Mouse (Mus musculus): ENCODE measurements at regions not wholly inside any gene's neighbourhood (a gene's known extent, or its start where the extent isn't known, plus 50 kb on each side); places are given as distances from the start of the nearest gene placed in this dataset.
A peak's percentile ranks its signal among the peaks of the same experiment; 100 is the strongest.

GRCm38 (mm10) chr15:51206773-51207172, 2677.9 kb upstream of the Gm7489 start:
- TF ChIP-seq E2F4 (IDR thresholded peaks at IDR 0.05; ENCODE audit: borderline replicate concordance, low read depth, low read length) (no peak), ZKSCAN1 (IDR thresholded peaks at IDR 0.05; ENCODE audit: low read depth, low read length) (no peak), SMC3 (IDR thresholded peaks at IDR 0.05; ENCODE audit: low read depth, low read length) (no peak), MYC (IDR thresholded peaks at IDR 0.05; ENCODE audit: low read depth, low read length) (no peak), SIN3A (IDR thresholded peaks at IDR 0.05; ENCODE audit: low read length) (no peak), ZMIZ1 (IDR thresholded peaks at IDR 0.05; ENCODE audit: low read depth, low read length) (no peak), MXI1 (IDR thresholded peaks at IDR 0.05; ENCODE audit: low read depth, low read length) (no peak), NRF1 (IDR thresholded peaks at IDR 0.05; ENCODE audit: insufficient read depth, low read depth, low read length, poor library complexity, severe bottlenecking) (no peak), USF2 (IDR thresholded peaks at IDR 0.05; ENCODE audit: borderline replicate concordance in 1 of 2, insufficient read depth in 1 of 2, low read depth in 1 of 2, low read length in 2 of 2) (no peak), POLR2AphosphoS2 (IDR thresholded peaks at IDR 0.05; ENCODE audit: low read length) (no peak), MEF2A (IDR thresholded peaks at IDR 0.05; ENCODE audit: extremely low read depth, insufficient replicate concordance, low read depth, low read length, poor library complexity, severe bottlenecking) (no peak), MAFK (IDR thresholded peaks at IDR 0.05; ENCODE audit: borderline replicate concordance, low read depth, low read length) (no peak), ELF1 (IDR thresholded peaks at IDR 0.05; ENCODE audit: low read depth, low read length) (no peak), JUND (IDR thresholded peaks at IDR 0.05; ENCODE audit: low read depth, low read length) (no peak), ZC3H11A (IDR thresholded peaks at IDR 0.05; ENCODE audit: low read depth, low read length) (no peak)
- Histone ChIP-seq H3K27me3 (ENCODE audit: control insufficient read depth in 1 of 2, insufficient read depth in 2 of 2, low read length in 2 of 2) (no peaks in the 10 kb centered on the region), H3K36me3 (ENCODE audit: control insufficient read depth in 1 of 2, insufficient read depth in 2 of 2, low read length in 2 of 2) (no peaks in the 10 kb centered on the region)

GRCm38 (mm10) chr15:51234873-51235272, 2649.8 kb upstream of the Gm7489 start:
- H3K27ac ChIP-seq (ENCODE audit: control insufficient read depth, low read depth, low read length): no peak overlapping the region
- no peaks in the 10 kb centered on the region for H3K27me3 ChIP-seq (ENCODE audit: control insufficient read depth in 1 of 2, insufficient read depth in 2 of 2, low read length in 2 of 2)
- no peak for DNase-seq (ENCODE audit: low read depth, low spot score)
- no peaks in the 10 kb centered on the region for H3K9me3 ChIP-seq (replicated peaks; ENCODE audit: insufficient read depth, low read length)
- H3K4me3 ChIP-seq (ENCODE audit: control insufficient read depth in 1 of 2, insufficient read depth in 1 of 2, low read depth in 2 of 2, low read length in 2 of 2): no peak overlapping the region
- no peak overlapping the region for H3K9ac ChIP-seq (ENCODE audit: control insufficient read depth, low read depth, low read length, poor library complexity, severe bottlenecking)
- H3K79me2 ChIP-seq (ENCODE audit: control insufficient read depth, insufficient read depth, low read length, poor library complexity): no peaks in the 10 kb centered on the region
- H3K4me1 ChIP-seq (ENCODE audit: control insufficient read depth in 1 of 2, insufficient read depth in 2 of 2, low read length in 2 of 2): no peaks in the 10 kb centered on the region
- H3K36me3 ChIP-seq (ENCODE audit: control insufficient read depth in 1 of 2, insufficient read depth in 2 of 2, low read length in 2 of 2): no peaks in the 10 kb centered on the region
- TF ChIP-seq USF1 (IDR thresholded peaks at IDR 0.05; ENCODE audit: low read depth, low read length) (peak; percentile 12; the same call in 1 of the 2 replicates), POLR2A (IDR thresholded peaks at IDR 0.05; ENCODE audit: control insufficient read depth in 1 of 2, insufficient read depth in 1 of 2, low read depth in 1 of 2, low read length in 2 of 2, poor library complexity in 1 of 2) (no peak)

More at GRCm38 (mm10) chr15:51206773-51207172, 2677.9 kb upstream of the Gm7489 start:
- no peak for DNase-seq (ENCODE audit: low read depth, low spot score)
- Histone ChIP-seq H3K9me3 (replicated peaks; ENCODE audit: insufficient read depth, low read length) (no peaks in the 10 kb centered on the region), H3K4me1 (ENCODE audit: control insufficient read depth in 1 of 2, insufficient read depth in 2 of 2, low read length in 2 of 2) (no peaks in the 10 kb centered on the region), H3K79me2 (ENCODE audit: control insufficient read depth, insufficient read depth, low read length, poor library complexity) (no peaks in the 10 kb centered on the region), H3K9ac (ENCODE audit: control insufficient read depth, low read depth, low read length, poor library complexity, severe bottlenecking) (no peak overlapping the region), H3K27ac (ENCODE audit: control insufficient read depth, low read depth, low read length) (no peak overlapping the region), H3K4me3 (ENCODE audit: control insufficient read depth in 1 of 2, insufficient read depth in 1 of 2, low read depth in 2 of 2, low read length in 2 of 2) (no peak overlapping the region)
